Mouse (Mus musculus): ENCODE measurements at regions not wholly inside any gene's neighbourhood (a gene's known extent, or its start where the extent isn't known, plus 50 kb on each side); places are given as distances from the start of the nearest gene placed in this dataset.

DNA sequence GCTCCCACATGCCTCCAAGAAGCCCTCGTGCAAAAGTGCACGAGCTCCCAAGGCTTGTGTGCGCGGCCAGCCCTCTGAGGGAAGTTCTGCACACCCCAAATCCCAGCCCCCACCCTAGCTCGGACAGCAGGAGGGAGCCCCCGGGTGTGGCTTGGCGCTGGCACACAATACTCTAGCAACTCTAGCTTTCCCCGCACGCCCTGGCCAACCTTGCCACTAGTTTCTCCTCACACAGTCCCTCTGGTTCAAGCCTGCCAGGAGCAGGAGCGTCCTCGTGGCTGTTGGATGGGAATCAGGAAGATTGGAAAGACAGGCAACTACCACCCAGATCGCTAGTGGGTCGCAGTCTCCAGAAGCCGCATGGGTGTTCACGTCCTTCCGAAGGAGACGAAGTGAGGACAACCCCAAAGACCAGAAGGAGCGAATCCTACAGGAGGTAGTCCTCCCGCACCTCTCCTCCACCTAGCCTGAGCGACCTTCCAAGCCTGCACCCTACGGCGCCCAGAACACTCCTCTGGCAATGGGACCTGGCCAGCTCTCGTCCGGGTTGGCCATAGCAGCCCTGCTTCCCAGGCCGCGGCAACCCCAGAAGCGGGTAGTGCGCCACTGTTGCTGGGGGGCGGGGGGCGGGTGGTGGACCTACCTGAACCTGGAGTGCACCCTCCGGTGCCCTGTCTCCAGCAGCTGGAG lies 243.9 kb downstream of the Tex13c3 start:
- TF ChIP-seq CTCF (IDR thresholded peaks at IDR 0.05; ENCODE audit: low read depth, low read length) (no peak), POLR2A (IDR thresholded peaks at IDR 0.05; ENCODE audit: borderline replicate concordance, low read depth, low read length) (no peak)

All from bone marrow macrophage, adult 2 months (primary cell).